Comparison of ENCODE assay signal across 14 mouse cellular contexts in the genomic region with DNA sequence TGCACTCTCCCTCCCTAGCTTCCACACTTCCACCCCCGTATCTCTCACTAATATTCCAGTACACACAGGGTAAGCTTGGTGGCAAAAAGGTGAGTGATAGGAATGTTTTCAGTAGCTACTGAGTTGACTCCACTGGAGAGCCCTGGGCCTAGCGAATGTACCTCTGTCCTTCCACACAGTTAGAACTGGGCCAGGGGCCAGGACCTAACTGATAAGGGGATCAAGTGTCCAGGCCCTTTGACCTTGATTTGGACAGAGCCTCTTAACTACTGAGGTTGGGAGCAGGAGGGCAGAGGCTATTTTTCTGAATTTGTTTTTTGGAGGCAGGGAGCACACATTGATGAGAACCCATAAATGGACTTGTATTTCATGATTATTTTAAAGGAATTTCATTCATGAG. TPM values are rescaled to one million over a fixed set of nuclear protein-coding genes. Genes with fewer than 3 reads are reported as not detected.
DNase-seq lines count a peak whose midpoint lies in the region; ATAC-seq lines count a peak whose summit lies in the region.
"Had no signal": no experiment of that assay in that cellular context is flagged by ENCODE, and none has a peak within 500 bp of the region (broad histone marks: within the 10 kb centered on the region; RNA-seq: fewer than 3 reads in every experiment).

No protein-coding gene starts in this region.

- H3K27me3 ChIP-seq in kidney, embryonic 15.5 days, result no peaks in the 10 kb centered on the region
- no peaks in the 10 kb centered on the region for H3K27me3 ChIP-seq in forebrain, embryonic 11.5 days (ENCODE audit: control insufficient read depth, insufficient read depth, low read length)
- H3K27me3 ChIP-seq: CH12.LX; embryonic facial prominence, embryonic 15.5 days; heart, embryonic 13.5 days; hindbrain, embryonic 13.5 days had no signal

- peaks cover 16% of the 10 kb centered on the region for H3K36me3 ChIP-seq in kidney, embryonic 15.5 days
- no peaks in the 10 kb centered on the region for H3K36me3 ChIP-seq in forebrain, embryonic 11.5 days (ENCODE audit: control insufficient read depth, insufficient read depth, low read length)

- peaks cover 20% of the 10 kb centered on the region for H3K4me1 ChIP-seq in kidney, embryonic 15.5 days
- peaks cover 2% of the 10 kb centered on the region; the same call in 1 of the 2 replicates for H3K4me1 ChIP-seq in forebrain, embryonic 11.5 days (replicated peaks; ENCODE audit: control insufficient read depth, insufficient read depth, low read length)

- no peaks in the 10 kb centered on the region for H3K9me3 ChIP-seq in kidney, embryonic 15.5 days (replicated peaks)
- no peaks in the 10 kb centered on the region for H3K9me3 ChIP-seq in forebrain, embryonic 11.5 days (ENCODE audit: control insufficient read depth, low read length)
- H3K9me3 ChIP-seq: embryonic facial prominence, embryonic 15.5 days; heart, embryonic 13.5 days; hindbrain, embryonic 13.5 days had no signal

- no peak for ATAC-seq in kidney, embryonic 15.5 days (replicated peaks; ENCODE audit: low FRiP score)
- no peak for ATAC-seq in forebrain, embryonic 11.5 days (replicated peaks; ENCODE audit: low FRiP score)
- ATAC-seq: midbrain, embryonic 16.5 days had no signal

- H3K9ac ChIP-seq in kidney, embryonic 15.5 days, result no peak overlapping the region
- no peak overlapping the region for H3K9ac ChIP-seq in forebrain, embryonic 11.5 days (ENCODE audit: low read length)
- H3K9ac ChIP-seq: embryonic facial prominence, embryonic 15.5 days; hindbrain, embryonic 13.5 days had no signal

- H3K4me2 ChIP-seq in kidney, embryonic 15.5 days, result no peak overlapping the region
- no peak overlapping the region for H3K4me2 ChIP-seq in forebrain, embryonic 11.5 days (ENCODE audit: low read depth, low read length, severe bottlenecking)

- no peak overlapping the region for H3K4me3 ChIP-seq in kidney, embryonic 15.5 days (replicated peaks)
- no peak overlapping the region for H3K4me3 ChIP-seq in forebrain, embryonic 11.5 days (ENCODE audit: low read depth, low read length)
- H3K4me3 ChIP-seq: hindbrain, embryonic 13.5 days had no signal

- H3K27ac ChIP-seq in kidney, embryonic 15.5 days, result no peak overlapping the region
- H3K27ac ChIP-seq in forebrain, embryonic 11.5 days (ENCODE audit: low read depth, low read length), result no peak overlapping the region

- peak; percentile 61 for DNase-seq in kidney, adult 11 months
- peak; percentile 82 for DNase-seq in adrenal gland, postnatal 10 days
- DNase-seq in kidney, postnatal 25 days, result peak; percentile 64 to 73
- DNase-seq in lung, postnatal 25 days (ENCODE audit: low spot score), result peak; percentile 52
- no peak for DNase-seq in urinary bladder, postnatal 10 days (ENCODE audit: low spot score)
- DNase-seq in forebrain, embryonic 11.5 days (ENCODE audit: low spot score), result no peak
- DNase-seq: cerebellum, postnatal 36 days had no signal

- 71% methylated on average over 2 of the region's 2 CpGs for WGBS in kidney, embryonic 15.5 days
- WGBS in forebrain, embryonic 11.5 days, result 91% methylated on average over 2 of the region's 2 CpGs

RNA-seq across cellular contexts. Expression of a gene that starts 1.1 kb away (rescaled TPM):
- polyA plus RNA-seq in kidney, embryonic 15.5 days (2015; fragmentation: Nextera tagmentation; extraction: Ambion mirVana), result 45.5 and 97.5 TPM in 2 replicates
- 1,000 to 10,000 TPM; 1,052 to 2,650 TPM for total RNA-seq in adrenal gland, postnatal 10 days (2021)
- polyA plus RNA-seq in forebrain, embryonic 11.5 days (2014; fragmentation: Nextera tagmentation; extraction: Ambion mirVana), result 1.6 and 1.9 TPM in 2 replicates

RNA-seq across cellular contexts. Expression of a gene that starts 1.5 kb away (rescaled TPM):
- 35.1 and 35.4 TPM in 2 replicates for polyA plus RNA-seq in kidney, embryonic 15.5 days (2015; fragmentation: Nextera tagmentation; extraction: Ambion mirVana)
- total RNA-seq in adrenal gland, postnatal 10 days (2021), result 10 to 100 TPM; 46.9 to 58.1 TPM
- 31.6 and 39.2 TPM in 2 replicates for polyA plus RNA-seq in forebrain, embryonic 11.5 days (2014; fragmentation: Nextera tagmentation; extraction: Ambion mirVana)

RNA-seq across cellular contexts. Expression of a gene that starts 10.0 kb away (rescaled TPM):
- polyA plus RNA-seq in kidney, embryonic 15.5 days (2015; fragmentation: Nextera tagmentation; extraction: Ambion mirVana), result 0.26 and 0.81 TPM in 2 replicates
- 10 to 100 TPM; 13.4 to 29.4 TPM for total RNA-seq in adrenal gland, postnatal 10 days (2021)
- polyA plus RNA-seq in forebrain, embryonic 11.5 days (2014; fragmentation: Nextera tagmentation; extraction: Ambion mirVana), result 0.17 and 0.23 TPM in 2 replicates
- total RNA-seq: left cerebral cortex, postnatal 14 days had no signal

RNA-seq across cellular contexts. Expression of a gene that starts 10.4 kb away (rescaled TPM):
- 35.0 and 36.9 TPM in 2 replicates for polyA plus RNA-seq in kidney, embryonic 15.5 days (2015; fragmentation: Nextera tagmentation; extraction: Ambion mirVana)
- 10 to 100 TPM; 14.4 to 19.2 TPM for total RNA-seq in adrenal gland, postnatal 10 days (2021)
- polyA plus RNA-seq in forebrain, embryonic 11.5 days (2014; fragmentation: Nextera tagmentation; extraction: Ambion mirVana), result 18.4 and 18.6 TPM in 2 replicates

RNA-seq across cellular contexts. Expression of a gene that starts 26.4 kb away (rescaled TPM):
- 10.7 and 11.6 TPM in 2 replicates for polyA plus RNA-seq in kidney, embryonic 15.5 days (2015; fragmentation: Nextera tagmentation; extraction: Ambion mirVana)
- total RNA-seq in adrenal gland, postnatal 10 days (2021), result 1 to 10 TPM; 4.0 to 5.1 TPM
- polyA plus RNA-seq in forebrain, embryonic 11.5 days (2014; fragmentation: Nextera tagmentation; extraction: Ambion mirVana), result 6.6 and 7.1 TPM in 2 replicates

Comparison
In these comparisons a context has a peak if more than half of its experiments do, and no peak if none do; other contexts are left out.
1. DNase-seq: peak in kidney, adult 11 months (single experiment), adrenal gland, postnatal 10 days (single experiment), kidney, postnatal 25 days (2 of 2) and lung, postnatal 25 days (single experiment); none in urinary bladder, postnatal 10 days (single experiment) and forebrain, embryonic 11.5 days (single experiment).
2. RNA of a gene that starts 1.1 kb away (polyA plus RNA-seq): 45.5 to 97.5 TPM in kidney, embryonic 15.5 days; 1.6 to 1.9 TPM in forebrain, embryonic 11.5 days; every median in the first group is over 10 times any median in the second.